Mouse (Mus musculus): ENCODE data around the gene Bbs4. TPM values are rescaled to one million over a fixed set of nuclear protein-coding genes. Genes with fewer than 3 reads are reported as not detected.
"Not testable (repeated sequence)": the region's sequence is repeated elsewhere in the genome, so short reads cannot be mapped to it uniquely, and the experiment has no call there.

The Bbs4 gene
- 1.4 and 1.5 TPM in 2 replicates for polyA plus RNA-seq (2015; fragmentation: Nextera tagmentation; extraction: Ambion mirVana)

GRCm38 (mm10) chr9:59353253-59353639 lies at the start of gene Bbs4:
Gene Bbs4 (minus strand): TSS chr9:59353508.
- Histone ChIP-seq H3K36me3 (ENCODE audit: control insufficient read depth, insufficient read depth) (no peaks in the 10 kb centered on the region), H3K4me3 (ENCODE audit: low read depth, low read length) (peak within 1 kb of the TSS; percentile 77), H3K4me1 (ENCODE audit: control insufficient read depth, low read depth, low read length) (peaks cover 4% of the 10 kb centered on the region; the same call in 1 of the 2 replicates), H3K27me3 (ENCODE audit: control insufficient read depth, insufficient read depth, low read depth, low read length) (no peaks in the 10 kb centered on the region), H3K9me3 (replicated peaks; ENCODE audit: control insufficient read depth, low read length) (no peaks in the 10 kb centered on the region), H3K9ac (ENCODE audit: low read depth, low read length) (peak within 1 kb of the TSS; percentile 75), H3K27ac (ENCODE audit: low read length) (peak within 1 kb of the TSS; percentile 63), H3K4me2 (ENCODE audit: low read depth, low read length) (peak within 1 kb of the TSS; percentile 93)
- 0% methylated on average over 32 of the region's 32 CpGs for WGBS (ENCODE audit: insufficient replicate concordance)
- peak; percentile 100 for ATAC-seq (ENCODE audit: low read depth)

DNA sequence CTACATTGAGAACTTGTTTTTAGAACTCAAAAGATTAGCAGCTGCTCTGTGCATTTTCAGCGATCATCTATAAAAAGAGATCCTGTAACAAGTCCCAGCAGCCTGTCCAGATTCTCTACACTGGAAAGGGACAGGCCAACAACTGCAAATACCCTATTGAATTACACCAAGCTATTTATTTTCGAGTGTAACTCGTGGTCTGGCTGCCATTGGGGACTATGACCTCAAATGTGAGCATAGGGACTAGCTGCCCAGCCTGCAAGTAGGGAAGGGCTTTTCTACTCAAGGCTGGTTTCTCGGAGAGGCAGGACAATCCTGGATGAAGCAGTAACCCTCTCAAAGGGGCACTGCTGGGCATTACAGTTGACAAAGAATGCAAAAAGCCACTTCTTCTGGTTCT lies 35.8 kb upstream of the Bbs4 start:
- no peaks in the 10 kb centered on the region for H3K4me1 ChIP-seq (ENCODE audit: control insufficient read depth, low read depth, low read length)
- no peak overlapping the region for H3K27ac ChIP-seq (ENCODE audit: low read length)
- H3K4me2 ChIP-seq (ENCODE audit: low read depth, low read length), result no peak overlapping the region
- no peak for ATAC-seq (ENCODE audit: low read depth)
- WGBS (ENCODE audit: insufficient replicate concordance), result 72% methylated on average over 4 of the region's 4 CpGs
- no peaks in the 10 kb centered on the region for H3K27me3 ChIP-seq (ENCODE audit: control insufficient read depth, insufficient read depth, low read depth, low read length)
- no peaks in the 10 kb centered on the region for H3K9me3 ChIP-seq (replicated peaks; ENCODE audit: control insufficient read depth, low read length)
- peaks cover 17% of the 10 kb centered on the region; the same call in 1 of the 2 replicates for H3K36me3 ChIP-seq (ENCODE audit: control insufficient read depth, insufficient read depth)
- no peak overlapping the region for H3K4me3 ChIP-seq (ENCODE audit: low read depth, low read length)
- no peak overlapping the region for H3K9ac ChIP-seq (ENCODE audit: low read depth, low read length)

- Histone ChIP-seq H3K27ac (ENCODE audit: low read length) (no peak overlapping the region), H3K4me1 (ENCODE audit: control insufficient read depth, low read depth, low read length) (no peaks in the 10 kb centered on the region), H3K4me3 (ENCODE audit: low read depth, low read length) (no peak overlapping the region), H3K9ac (ENCODE audit: low read depth, low read length) (no peak overlapping the region), H3K9me3 (replicated peaks; ENCODE audit: control insufficient read depth, low read length) (no peaks in the 10 kb centered on the region), H3K27me3 (ENCODE audit: control insufficient read depth, insufficient read depth, low read depth, low read length) (no peaks in the 10 kb centered on the region), H3K4me2 (ENCODE audit: low read depth, low read length) (no peak overlapping the region), H3K36me3 (ENCODE audit: control insufficient read depth, insufficient read depth) (peaks cover 13% of the 10 kb centered on the region; the same call in 1 of the 2 replicates)
- no peak for ATAC-seq (ENCODE audit: low read depth)
- 18% methylated on average over 1 of the region's 1 CpGs for WGBS (ENCODE audit: insufficient replicate concordance)
Observed at GRCm38 (mm10) chr9:59388311-59388710, 35.0 kb upstream of the Bbs4 start.

DNA sequence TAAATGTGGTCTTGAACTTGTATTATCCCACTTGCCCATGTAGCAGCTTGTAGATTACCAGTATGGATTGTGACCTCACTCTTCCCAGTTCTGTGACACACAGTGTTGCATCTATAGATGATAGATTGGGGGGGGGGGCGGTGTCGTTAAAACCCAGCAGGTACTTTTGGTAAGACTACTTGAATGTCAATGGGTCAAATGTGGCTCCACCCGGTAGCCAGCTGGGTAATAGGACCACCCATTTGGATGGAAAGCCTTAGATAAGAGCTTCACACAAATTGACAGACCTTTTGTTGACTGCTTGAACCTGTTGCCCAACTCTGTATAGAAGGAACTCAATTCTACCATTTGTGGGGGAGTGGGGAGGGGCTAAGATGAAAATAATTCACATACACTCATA lies 34.2 kb upstream of the Bbs4 start:
- 46% methylated on average over 3 of the region's 3 CpGs for WGBS (ENCODE audit: insufficient replicate concordance)

GRCm38 (mm10) chr9:59375626-59376025 lies 22.3 kb upstream of the Bbs4 start:
- no peak overlapping the region for H3K27ac ChIP-seq (ENCODE audit: low read length)
- no peaks in the 10 kb centered on the region for H3K27me3 ChIP-seq (ENCODE audit: control insufficient read depth, insufficient read depth, low read depth, low read length)
- no peaks in the 10 kb centered on the region for H3K4me1 ChIP-seq (ENCODE audit: control insufficient read depth, low read depth, low read length)
- H3K36me3 ChIP-seq (ENCODE audit: control insufficient read depth, insufficient read depth), result no peaks in the 10 kb centered on the region
- ATAC-seq (ENCODE audit: low read depth), result no peak
- H3K9ac ChIP-seq (ENCODE audit: low read depth, low read length), result no peak overlapping the region
- 80% methylated on average over 15 of the region's 15 CpGs for WGBS (ENCODE audit: insufficient replicate concordance)
- H3K9me3 ChIP-seq (replicated peaks; ENCODE audit: control insufficient read depth, low read length), result no peaks in the 10 kb centered on the region
- no peak overlapping the region for H3K4me3 ChIP-seq (ENCODE audit: low read depth, low read length)
- no peak overlapping the region for H3K4me2 ChIP-seq (ENCODE audit: low read depth, low read length)

More for the DNA sequence above, 34.2 kb upstream of the Bbs4 start:
- H3K27ac ChIP-seq (ENCODE audit: low read length), result no peak overlapping the region
- H3K4me2 ChIP-seq (ENCODE audit: low read depth, low read length), result no peak overlapping the region
- no peaks in the 10 kb centered on the region for H3K4me1 ChIP-seq (ENCODE audit: control insufficient read depth, low read depth, low read length)
- H3K4me3 ChIP-seq (ENCODE audit: low read depth, low read length), result no peak overlapping the region
- H3K27me3 ChIP-seq (ENCODE audit: control insufficient read depth, insufficient read depth, low read depth, low read length), result no peaks in the 10 kb centered on the region
- no peak overlapping the region for H3K9ac ChIP-seq (ENCODE audit: low read depth, low read length)
- no peak for ATAC-seq (ENCODE audit: low read depth)
- H3K9me3 ChIP-seq (replicated peaks; ENCODE audit: control insufficient read depth, low read length), result no peaks in the 10 kb centered on the region
- peaks cover 6% of the 10 kb centered on the region; the same call in 1 of the 2 replicates for H3K36me3 ChIP-seq (ENCODE audit: control insufficient read depth, insufficient read depth)

DNA sequence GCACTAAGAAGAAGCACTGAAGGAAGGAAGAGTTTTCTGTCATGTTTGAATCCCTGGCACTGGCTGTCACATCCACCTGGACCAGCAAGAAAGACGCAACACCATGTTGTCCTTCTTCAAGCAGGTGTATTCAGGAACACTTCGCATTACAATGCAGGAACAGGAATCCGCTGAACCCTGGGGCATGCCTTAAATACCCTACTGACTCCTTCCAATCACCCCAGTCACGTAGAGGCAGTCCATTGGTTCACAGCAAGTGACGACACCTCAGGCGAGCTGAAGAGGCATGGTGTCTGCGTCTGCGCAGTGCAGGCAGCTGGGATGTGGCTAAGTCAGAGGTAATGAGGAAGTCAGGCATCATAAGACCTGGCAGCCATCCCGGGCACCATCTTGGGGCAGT lies 16.3 kb upstream of the Bbs4 start:
- Histone ChIP-seq H3K4me1 (ENCODE audit: control insufficient read depth, low read depth, low read length) (no peaks in the 10 kb centered on the region), H3K27ac (ENCODE audit: low read length) (no peak overlapping the region), H3K9me3 (replicated peaks; ENCODE audit: control insufficient read depth, low read length) (no peaks in the 10 kb centered on the region), H3K4me3 (ENCODE audit: low read depth, low read length) (no peak overlapping the region), H3K36me3 (ENCODE audit: control insufficient read depth, insufficient read depth) (no peaks in the 10 kb centered on the region), H3K9ac (ENCODE audit: low read depth, low read length) (no peak overlapping the region), H3K4me2 (ENCODE audit: low read depth, low read length) (no peak overlapping the region), H3K27me3 (ENCODE audit: control insufficient read depth, insufficient read depth, low read depth, low read length) (no peaks in the 10 kb centered on the region)
- 75% methylated on average over 9 of the region's 9 CpGs for WGBS (ENCODE audit: insufficient replicate concordance)
- no peak for ATAC-seq (ENCODE audit: low read depth)

GRCm38 (mm10) chr9:59369220-59369619 lies 15.9 kb upstream of the Bbs4 start:
- no peak overlapping the region for H3K4me2 ChIP-seq (ENCODE audit: low read depth, low read length)
- no peak overlapping the region for H3K9ac ChIP-seq (ENCODE audit: low read depth, low read length)
- no peak for ATAC-seq (ENCODE audit: low read depth)
- H3K27me3 ChIP-seq (ENCODE audit: control insufficient read depth, insufficient read depth, low read depth, low read length), result no peaks in the 10 kb centered on the region
- no peak overlapping the region for H3K27ac ChIP-seq (ENCODE audit: low read length)
- no peaks in the 10 kb centered on the region for H3K4me1 ChIP-seq (ENCODE audit: control insufficient read depth, low read depth, low read length)
- 42% methylated on average over 5 of the region's 5 CpGs for WGBS (ENCODE audit: insufficient replicate concordance)
- no peaks in the 10 kb centered on the region for H3K36me3 ChIP-seq (ENCODE audit: control insufficient read depth, insufficient read depth)
- no peak overlapping the region for H3K4me3 ChIP-seq (ENCODE audit: low read depth, low read length)
- H3K9me3 ChIP-seq (replicated peaks; ENCODE audit: control insufficient read depth, low read length), result no peaks in the 10 kb centered on the region

- H3K4me2 ChIP-seq (ENCODE audit: low read depth, low read length); H3K9ac ChIP-seq (ENCODE audit: low read depth, low read length); H3K36me3 ChIP-seq (ENCODE audit: control insufficient read depth, insufficient read depth); H3K27me3 ChIP-seq (ENCODE audit: control insufficient read depth, insufficient read depth, low read depth, low read length); ATAC-seq (ENCODE audit: low read depth); H3K9me3 ChIP-seq (replicated peaks; ENCODE audit: control insufficient read depth, low read length); H3K27ac ChIP-seq (ENCODE audit: low read length); H3K4me1 ChIP-seq (ENCODE audit: control insufficient read depth, low read depth, low read length); H3K4me3 ChIP-seq (ENCODE audit: low read depth, low read length): not testable (repeated sequence)
- WGBS (ENCODE audit: insufficient replicate concordance), result 50% methylated on average over 1 of the region's 3 CpGs
Observed at GRCm38 (mm10) chr9:59360487-59360886, 7.2 kb upstream of the Bbs4 start.

GRCm38 (mm10) chr9:59358041-59358440 lies 4.7 kb upstream of the Bbs4 start:
- H3K9ac ChIP-seq (ENCODE audit: low read depth, low read length); H3K27ac ChIP-seq (ENCODE audit: low read length); H3K27me3 ChIP-seq (ENCODE audit: control insufficient read depth, insufficient read depth, low read depth, low read length); ATAC-seq (ENCODE audit: low read depth); H3K9me3 ChIP-seq (replicated peaks; ENCODE audit: control insufficient read depth, low read length); H3K4me1 ChIP-seq (ENCODE audit: control insufficient read depth, low read depth, low read length); H3K36me3 ChIP-seq (ENCODE audit: control insufficient read depth, insufficient read depth); H3K4me3 ChIP-seq (ENCODE audit: low read depth, low read length); H3K4me2 ChIP-seq (ENCODE audit: low read depth, low read length): not testable (repeated sequence)
- WGBS (ENCODE audit: insufficient replicate concordance), result 39% methylated on average over 1 of the region's 1 CpGs
